Mouse (Mus musculus) embryonic facial prominence, embryonic 13.5 days (tissue): Measurements from ENCODE around the gene Prr23a3. TPM values are rescaled to one million over a fixed set of nuclear protein-coding genes. Genes with fewer than 3 reads are reported as not detected.

ENCODE experiments used
- ATAC-seq: fragments of 200-750 bp; cut with Nextera tagmentation; 2 replicates; pipeline ENCODE4 v1.8.0; 2017; ENCODE audit warnings: low read depth; ENCODE audit not compliant: insufficient number of reproducible peaks, insufficient read depth, low FRiP score, low TSS enrichment
- H3K27ac ChIP-seq: fragments of 300-500 bp; sonication (generic); 2 replicates; pipeline ENCODE4 v1.5.1; 2015; ENCODE audit warnings: moderate library complexity, mild to moderate bottlenecking, inconsistent platforms
- H3K27me3 ChIP-seq: fragments of 300-500 bp; sonication (generic); 2 replicates; pipeline ENCODE4 v1.6.1; 2015; ENCODE audit warnings: mild to moderate bottlenecking, inconsistent platforms
- H3K36me3 ChIP-seq: fragments of 300-500 bp; sonication (generic); 2 replicates; pipeline ENCODE4 v1.6.1; 2015; ENCODE audit warnings: mild to moderate bottlenecking, inconsistent platforms
- H3K4me1 ChIP-seq: fragments of 300-500 bp; sonication (generic); 2 replicates; pipeline ENCODE4 v1.6.1; 2015; ENCODE audit warnings: inconsistent platforms
- H3K4me2 ChIP-seq: fragments of 300-500 bp; sonication (generic); 2 replicates; pipeline ENCODE4 v1.6.1; 2015; ENCODE audit warnings: moderate library complexity, mild to moderate bottlenecking, inconsistent platforms
- H3K4me3 ChIP-seq: fragments of 300-500 bp; sonication (generic); 2 replicates; pipeline ENCODE4 v1.5.1; 2015; ENCODE audit warnings: mild to moderate bottlenecking, inconsistent platforms
- H3K9ac ChIP-seq: fragments of 300-500 bp; sonication (generic); 2 replicates; pipeline ENCODE4 v1.6.1; 2015; ENCODE audit warnings: mild to moderate bottlenecking, inconsistent platforms
- H3K9me3 ChIP-seq: fragments of 300-500 bp; sonication (generic); 2 replicates; pipeline ENCODE4 v1.6.1; 2016; ENCODE audit warnings: inconsistent platforms
- WGBS: fragments of 180-500 bp; shearing (Covaris S2); methylation state at CpG from one replicate; pipeline ENCODE4 v1.1.7; 2015; ENCODE audit warnings: mixed read lengths; 5-methylcytosine and 5-hydroxymethylcytosine counted together
- polyA plus RNA-seq: library from polyadenylated mRNA; unstranded; fragments of >200 nt; fragmentation: Nextera tagmentation; extraction: Ambion mirVana; gene quantifications from 2 replicates; pipeline ENCODE4 v1.2.1, GENCODE M21; 2015

Gene Prr23a3
- polyA plus RNA-seq: not detected in 2 replicates

- no peaks in the 10 kb centered on the region for H3K36me3 ChIP-seq
- no peak within 1 kb of the TSS for H3K27ac ChIP-seq
- WGBS: 51% methylated on average over 22 of the region's 22 CpGs
- H3K4me2 ChIP-seq: peak within 1 kb of the TSS; percentile 27
- ATAC-seq: no peak
- no peaks in the 10 kb centered on the region; the same call in 1 of the 2 replicates for H3K9me3 ChIP-seq
- H3K9ac ChIP-seq: no peak within 1 kb of the TSS
- H3K27me3 ChIP-seq: peaks cover 12% of the 10 kb centered on the region
- no peak within 1 kb of the TSS for H3K4me3 ChIP-seq
- no peaks in the 10 kb centered on the region for H3K4me1 ChIP-seq
These were observed at the start of gene Prr23a3 for GRCm38 (mm10) chr9:98864571-98864970. TSS of gene Prr23a3 (plus strand) at chr9:98864767.

GRCm38 (mm10) chr9:98816066-98816465, 48.5 kb upstream of the Prr23a3 start:
- WGBS: 65% methylated on average over 3 of the region's 3 CpGs
- Histone ChIP-seq H3K4me2 (no peak overlapping the region), H3K27me3 (0 out of 2 replicates have a peak, but pooled peaks cover 8% of the 10 kb centered on the region), H3K4me3 (no peak overlapping the region), H3K27ac (no peak overlapping the region), H3K36me3 (no peaks in the 10 kb centered on the region), H3K9me3 (no peaks in the 10 kb centered on the region), H3K4me1 (peaks cover 10% of the 10 kb centered on the region; the same call in 1 of the 2 replicates), H3K9ac (no peak overlapping the region)
- ATAC-seq: no peak

- WGBS: 86% methylated on average over 7 of the region's 7 CpGs
- no peak for ATAC-seq
These were observed 47.0 kb upstream of the Prr23a3 start for GRCm38 (mm10) chr9:98817592-98817991.

GRCm38 (mm10) chr9:98818971-98819370, 45.6 kb upstream of the Prr23a3 start:
- no peak overlapping the region for H3K4me2 ChIP-seq
- 83% methylated on average over 5 of the region's 5 CpGs for WGBS
- 0 out of 2 replicates have a peak, but pooled peaks cover 4% of the 10 kb centered on the region for H3K27me3 ChIP-seq
- no peak overlapping the region for H3K27ac ChIP-seq
- no peaks in the 10 kb centered on the region for H3K36me3 ChIP-seq
- no peak for ATAC-seq
- peaks cover 2% of the 10 kb centered on the region; the same call in 1 of the 2 replicates for H3K9me3 ChIP-seq
- no peak overlapping the region for H3K9ac ChIP-seq
- no peaks in the 10 kb centered on the region for H3K4me1 ChIP-seq
- no peak overlapping the region for H3K4me3 ChIP-seq

More at GRCm38 (mm10) chr9:98817592-98817991, 47.0 kb upstream of the Prr23a3 start:
- 0 out of 2 replicates have a peak, but pooled peaks cover 8% of the 10 kb centered on the region for H3K27me3 ChIP-seq
- H3K9ac ChIP-seq: no peak overlapping the region
- no peak overlapping the region for H3K4me2 ChIP-seq
- H3K4me3 ChIP-seq: no peak overlapping the region
- no peaks in the 10 kb centered on the region for H3K36me3 ChIP-seq
- H3K27ac ChIP-seq: no peak overlapping the region
- no peaks in the 10 kb centered on the region for H3K4me1 ChIP-seq
- no peaks in the 10 kb centered on the region for H3K9me3 ChIP-seq

GRCm38 (mm10) chr9:98819481-98819880, 45.1 kb upstream of the Prr23a3 start:
- Histone ChIP-seq H3K4me2 (no peak overlapping the region), H3K4me3 (no peak overlapping the region), H3K4me1 (no peaks in the 10 kb centered on the region), H3K27ac (no peak overlapping the region), H3K9me3 (peaks cover 2% of the 10 kb centered on the region; the same call in 1 of the 2 replicates), H3K9ac (no peak overlapping the region), H3K36me3 (no peaks in the 10 kb centered on the region), H3K27me3 (0 out of 2 replicates have a peak, but pooled peaks cover 4% of the 10 kb centered on the region)
- no peak for ATAC-seq
- WGBS: 100% methylated on average over 2 of the region's 2 CpGs

GRCm38 (mm10) chr9:98820461-98820860, 44.1 kb upstream of the Prr23a3 start:
- no peaks in the 10 kb centered on the region for H3K4me1 ChIP-seq
- no peak overlapping the region for H3K4me2 ChIP-seq
- ATAC-seq: no peak
- no peak overlapping the region for H3K27ac ChIP-seq
- no peaks in the 10 kb centered on the region for H3K36me3 ChIP-seq
- WGBS: 87% methylated on average over 4 of the region's 4 CpGs
- peaks cover 2% of the 10 kb centered on the region; the same call in 1 of the 2 replicates for H3K9me3 ChIP-seq
- H3K4me3 ChIP-seq: no peak overlapping the region
- H3K9ac ChIP-seq: no peak overlapping the region
- 0 out of 2 replicates have a peak, but pooled peaks cover 4% of the 10 kb centered on the region for H3K27me3 ChIP-seq

GRCm38 (mm10) chr9:98821067-98821466, 43.5 kb upstream of the Prr23a3 start:
- Histone ChIP-seq H3K9me3 (peaks cover 2% of the 10 kb centered on the region; the same call in 1 of the 2 replicates), H3K27me3 (0 out of 2 replicates have a peak, but pooled peaks cover 4% of the 10 kb centered on the region)
- ATAC-seq: no peak

GRCm38 (mm10) chr9:98823805-98824204, 40.8 kb upstream of the Prr23a3 start:
- Histone ChIP-seq H3K4me1 (peaks cover under 1% of the 10 kb centered on the region; the same call in 1 of the 2 replicates), H3K36me3 (no peaks in the 10 kb centered on the region), H3K4me3 (no peak overlapping the region), H3K27me3 (no peaks in the 10 kb centered on the region), H3K4me2 (no peak overlapping the region), H3K9me3 (peaks cover 2% of the 10 kb centered on the region; the same call in 1 of the 2 replicates), H3K9ac (no peak overlapping the region), H3K27ac (no peak overlapping the region)
- no peak for ATAC-seq
- WGBS: 83% methylated on average over 7 of the region's 7 CpGs

More at GRCm38 (mm10) chr9:98821067-98821466, 43.5 kb upstream of the Prr23a3 start:
- Histone ChIP-seq H3K27ac (no peak overlapping the region), H3K4me1 (no peaks in the 10 kb centered on the region), H3K4me2 (no peak overlapping the region), H3K4me3 (no peak overlapping the region), H3K9ac (no peak overlapping the region), H3K36me3 (no peaks in the 10 kb centered on the region)

GRCm38 (mm10) chr9:98829508-98829907, 35.1 kb upstream of the Prr23a3 start:
- ATAC-seq: no peak
- no peak overlapping the region for H3K4me3 ChIP-seq

GRCm38 (mm10) chr9:98837537-98838074, 27.0 kb upstream of the Prr23a3 start:
- H3K9ac ChIP-seq: no peak overlapping the region
- H3K4me3 ChIP-seq: no peak overlapping the region
- H3K9me3 ChIP-seq: 0 out of 2 replicates have a peak, but pooled peaks cover 5% of the 10 kb centered on the region
- no peak for ATAC-seq
- H3K27ac ChIP-seq: no peak overlapping the region
- 82% methylated on average over 7 of the region's 7 CpGs for WGBS
- no peaks in the 10 kb centered on the region for H3K36me3 ChIP-seq
- peaks cover 10% of the 10 kb centered on the region; the same call in 1 of the 2 replicates for H3K27me3 ChIP-seq
- no peaks in the 10 kb centered on the region for H3K4me1 ChIP-seq
- no peak overlapping the region for H3K4me2 ChIP-seq

More at GRCm38 (mm10) chr9:98829508-98829907, 35.1 kb upstream of the Prr23a3 start:
- Histone ChIP-seq H3K36me3 (no peaks in the 10 kb centered on the region), H3K4me1 (peaks cover 8% of the 10 kb centered on the region), H3K4me2 (no peak overlapping the region), H3K27ac (no peak overlapping the region), H3K27me3 (no peaks in the 10 kb centered on the region), H3K9ac (no peak overlapping the region), H3K9me3 (no peaks in the 10 kb centered on the region)
- 12% methylated on average over 5 of the region's 5 CpGs for WGBS

- 0 out of 2 replicates have a peak, but pooled peaks cover 5% of the 10 kb centered on the region for H3K9me3 ChIP-seq
- no peak within 1 kb of the TSS for H3K27ac ChIP-seq
- no peak within 1 kb of the TSS for H3K4me3 ChIP-seq
- H3K36me3 ChIP-seq: no peaks in the 10 kb centered on the region
- H3K4me2 ChIP-seq: peak within 1 kb of the TSS; percentile 36
- no peaks in the 10 kb centered on the region for H3K4me1 ChIP-seq
- ATAC-seq: no peak
- H3K9ac ChIP-seq: no peak within 1 kb of the TSS
- WGBS: 61% methylated on average over 22 of the region's 22 CpGs
- H3K27me3 ChIP-seq: peaks cover 10% of the 10 kb centered on the region; the same call in 1 of the 2 replicates
These were observed 22.4 kb upstream of the Prr23a3 start, which contains the start of gene Prr23a1 for GRCm38 (mm10) chr9:98842117-98842516. TSS of gene Prr23a1 (plus strand) at chr9:98842503.

- Histone ChIP-seq H3K9me3 (no peaks in the 10 kb centered on the region; the same call in 1 of the 2 replicates), H3K4me3 (no peak within 1 kb of the TSS), H3K9ac (no peak within 1 kb of the TSS), H3K4me1 (no peaks in the 10 kb centered on the region), H3K27ac (no peak within 1 kb of the TSS), H3K4me2 (no peak within 1 kb of the TSS), H3K36me3 (no peaks in the 10 kb centered on the region), H3K27me3 (no peaks in the 10 kb centered on the region)
- 83% methylated on average over 18 of the region's 18 CpGs for WGBS
- ATAC-seq: no peak
These were observed 8.4 kb upstream of the Prr23a3 start, which contains the start of gene Prr23a2 for GRCm38 (mm10) chr9:98856210-98856609. TSS of gene Prr23a2 (plus strand) at chr9:98856494.
